Mouse (Mus musculus) left cerebral cortex, adult 8-10 months (tissue): ENCODE data around the gene Comtd1. TPM values are rescaled to one million over a fixed set of nuclear protein-coding genes. Genes with fewer than 3 reads are reported as not detected.

Experiments used
- DNase-seq, 2 experiments: peaks; one replicate each; pipeline ENCODE4 v3.0.0; 2022; ENCODE audit warnings: low spot score in 2 of 2
- total RNA-seq, 4 experiments: library from RNA; stranded (reverse); gene quantifications; 2 replicates each; pipeline ENCODE4 v1.2.4; 2022

The Comtd1 gene
- total RNA-seq, 4 experiments from 2014 or later, result 23.8 to 32.8 (median 30.7) TPM

GRCm38 (mm10) chr14:21838336-21839017 lies 10.3 kb downstream of the Comtd1 start:
- DNase-seq, result no peak

GRCm38 (mm10) chr14:21831830-21832403 lies 16.9 kb downstream of the Comtd1 start:
- no peak for DNase-seq

- DNase-seq, result peak; percentile 94 to 96
These were observed 17.7 kb downstream of the Comtd1 start for GRCm38 (mm10) chr14:21830876-21831767.

- DNase-seq, result no peak
These were observed 22.8 kb downstream of the Comtd1 start for GRCm38 (mm10) chr14:21825786-21826491.

GRCm38 (mm10) chr14:21824938-21825337 lies 23.8 kb downstream of the Comtd1 start, which contains the start of gene Vdac2:
TSS of gene Vdac2 (plus strand) at chr14:21825238.
- DNase-seq, result no peak

- no peak for DNase-seq
These were observed 24.9 kb downstream of the Comtd1 start for GRCm38 (mm10) chr14:21823897-21824296.

- DNase-seq, result peak; percentile 50 to 72
These were observed 25.9 kb downstream of the Comtd1 start for GRCm38 (mm10) chr14:21822795-21823374.

- no peak for DNase-seq
These were observed 26.5 kb downstream of the Comtd1 start for GRCm38 (mm10) chr14:21822307-21822706.

- DNase-seq, result no peak
These were observed 27.8 kb downstream of the Comtd1 start for GRCm38 (mm10) chr14:21820880-21821505.

- no peak for DNase-seq
These were observed 31.3 kb downstream of the Comtd1 start for GRCm38 (mm10) chr14:21817453-21817852.

GRCm38 (mm10) chr14:21816255-21816654 lies 32.5 kb downstream of the Comtd1 start:
- no peak for DNase-seq

GRCm38 (mm10) chr14:21814606-21815005 lies 34.2 kb downstream of the Comtd1 start:
- DNase-seq, result no peak

- no peak for DNase-seq
These were observed 34.9 kb downstream of the Comtd1 start for GRCm38 (mm10) chr14:21813847-21814246.

GRCm38 (mm10) chr14:21813216-21813615 lies 35.6 kb downstream of the Comtd1 start:
- DNase-seq, result no peak

GRCm38 (mm10) chr14:21812590-21813162 lies 36.1 kb downstream of the Comtd1 start:
- DNase-seq, result no peak

GRCm38 (mm10) chr14:21811744-21812393 lies 36.9 kb downstream of the Comtd1 start:
- no peak for DNase-seq

GRCm38 (mm10) chr14:21811301-21811700 lies 37.5 kb downstream of the Comtd1 start:
- no peak for DNase-seq

GRCm38 (mm10) chr14:21809418-21809817 lies 39.4 kb downstream of the Comtd1 start:
- no peak for DNase-seq

- no peak for DNase-seq
These were observed 40.4 kb downstream of the Comtd1 start for GRCm38 (mm10) chr14:21808208-21808922.
